Mouse (Mus musculus) heart, embryonic 10.5 days (tissue): ENCODE data around the gene Faf1. TPM values are rescaled to one million over a fixed set of nuclear protein-coding genes. Genes with fewer than 3 reads are reported as not detected.
A peak's percentile ranks its signal among the peaks of the same experiment; 100 is the strongest.
"Not testable (repeated sequence)": the region's sequence is repeated elsewhere in the genome, so short reads cannot be mapped to it uniquely, and the experiment has no call there.

ENCODE experiments used
- DNase-seq: peaks from one replicate; pipeline ENCODE4 v3.0.0-alpha.2; 2017; ENCODE audit warnings: low spot score
- H3K27ac ChIP-seq: fragments of 300-500 bp; sonication (generic); 2 replicates; pipeline ENCODE4 v1.5.1; 2016; ENCODE audit warnings: mild to moderate bottlenecking
- H3K27me3 ChIP-seq: fragments of 300-500 bp; sonication (generic); 2 replicates; pipeline ENCODE4 v1.6.1; 2016; ENCODE audit warnings: mild to moderate bottlenecking; ENCODE audit not compliant: poor library complexity, insufficient read depth, severe bottlenecking
- H3K36me3 ChIP-seq: fragments of 300-500 bp; sonication (generic); 2 replicates; pipeline ENCODE4 v1.6.1; 2016; ENCODE audit warnings: mild to moderate bottlenecking, moderate library complexity
- H3K4me1 ChIP-seq: fragments of 300-500 bp; sonication (generic); 2 replicates; pipeline ENCODE4 v1.6.1; 2016; ENCODE audit warnings: mild to moderate bottlenecking
- H3K4me3 ChIP-seq: fragments of 300-500 bp; sonication (generic); 2 replicates; pipeline ENCODE4 v1.5.1; 2016; ENCODE audit warnings: mild to moderate bottlenecking, moderate library complexity
- H3K9me3 ChIP-seq: fragments of 300-500 bp; sonication (generic); 2 replicates; pipeline ENCODE4 v1.6.1; 2016; ENCODE audit warnings: mild to moderate bottlenecking, moderate library complexity
- WGBS: fragments of 180-500 bp; shearing (Covaris S2); methylation state at CpG from one replicate; pipeline ENCODE4 v1.1.7; 2016; 5-methylcytosine and 5-hydroxymethylcytosine counted together
- polyA plus RNA-seq: library from polyadenylated mRNA; unstranded; fragments of >200 nt; fragmentation: Nextera tagmentation; extraction: Ambion mirVana; gene quantifications from 2 replicates; pipeline ENCODE4 v1.2.1, GENCODE M21; 2016

Gene Faf1
- polyA plus RNA-seq, 1 experiment from 2014 or later, result 27.0 TPM

- no peaks in the 10 kb centered on the region for H3K36me3 ChIP-seq
- H3K9me3 ChIP-seq, result no peaks in the 10 kb centered on the region
- peaks cover 1% of the 10 kb centered on the region for H3K27me3 ChIP-seq
- 77% methylated on average over 2 of the region's 2 CpGs for WGBS
- H3K27ac ChIP-seq, result no peak overlapping the region
- H3K4me1 ChIP-seq, result peaks cover 13% of the 10 kb centered on the region; the same call in 1 of the 2 replicates
- H3K4me3 ChIP-seq, result no peak overlapping the region
- no peak for DNase-seq
These were observed 6.2 kb upstream of the Faf1 start for GRCm38 (mm10) chr4:109670213-109670612.

GRCm38 (mm10) chr4:109671941-109672340, 4.4 kb upstream of the Faf1 start:
- no peak for DNase-seq
- Histone ChIP-seq H3K4me3 (no peak overlapping the region), H3K27me3 (no peaks in the 10 kb centered on the region), H3K27ac (no peak overlapping the region), H3K4me1 (0 out of 2 replicates have a peak, but pooled peaks cover 2% of the 10 kb centered on the region), H3K36me3 (no peaks in the 10 kb centered on the region), H3K9me3 (no peaks in the 10 kb centered on the region)
- 72% methylated on average over 1 of the region's 1 CpGs for WGBS

DNA sequence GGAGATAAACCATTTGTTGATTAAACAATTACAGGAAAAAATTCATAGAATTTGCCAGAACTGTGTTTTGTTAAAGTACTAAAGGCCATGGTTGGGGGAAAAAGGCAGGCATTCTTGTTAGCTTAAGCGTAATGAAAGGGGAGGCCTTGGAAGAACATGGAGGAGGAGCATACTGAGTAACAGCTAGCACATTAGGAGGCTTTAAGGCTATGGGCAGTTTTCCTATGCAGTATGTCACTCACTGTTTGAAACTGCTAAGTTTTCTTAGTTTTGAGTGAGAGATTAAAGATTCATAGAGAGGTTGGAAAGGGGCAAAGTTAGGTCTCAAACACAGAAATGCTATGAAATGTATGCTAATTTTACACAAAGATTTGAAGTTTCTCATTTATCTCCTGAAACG, 2.3 kb upstream of the Faf1 start:
- no peaks in the 10 kb centered on the region for H3K27me3 ChIP-seq
- no peak for DNase-seq
- H3K4me1 ChIP-seq, result 0 out of 2 replicates have a peak, but pooled peaks cover 7% of the 10 kb centered on the region
- H3K36me3 ChIP-seq, result no peaks in the 10 kb centered on the region
- no peak overlapping the region for H3K4me3 ChIP-seq
- H3K27ac ChIP-seq, result no peak overlapping the region
- H3K9me3 ChIP-seq, result no peaks in the 10 kb centered on the region
- 82% methylated on average over 2 of the region's 2 CpGs for WGBS

GRCm38 (mm10) chr4:109677221-109677620, 833 bp downstream of the Faf1 start:
- no peak for DNase-seq

GRCm38 (mm10) chr4:109683561-109683960, 7.2 kb downstream of the Faf1 start:
- H3K4me3 ChIP-seq, result no peak overlapping the region
- WGBS, result 70% methylated on average over 2 of the region's 2 CpGs
- H3K9me3 ChIP-seq, result no peaks in the 10 kb centered on the region
- H3K27ac ChIP-seq, result no peak overlapping the region
- no peak for DNase-seq
- peaks cover 5% of the 10 kb centered on the region; the same call in 1 of the 2 replicates for H3K36me3 ChIP-seq
- H3K4me1 ChIP-seq, result no peaks in the 10 kb centered on the region
- H3K27me3 ChIP-seq, result no peaks in the 10 kb centered on the region

More at GRCm38 (mm10) chr4:109677221-109677620, 833 bp downstream of the Faf1 start:
- WGBS, result 2% methylated on average over 3 of the region's 3 CpGs
- Histone ChIP-seq H3K4me1 (0 out of 2 replicates have a peak, but pooled peaks cover 7% of the 10 kb centered on the region), H3K4me3 (peak overlapping the region; percentile 94), H3K9me3 (no peaks in the 10 kb centered on the region), H3K27me3 (no peaks in the 10 kb centered on the region), H3K27ac (peak overlapping the region; percentile 97), H3K36me3 (no peaks in the 10 kb centered on the region)

- Histone ChIP-seq H3K27ac (no peak overlapping the region), H3K4me1 (no peaks in the 10 kb centered on the region), H3K4me3 (no peak overlapping the region), H3K9me3 (peaks cover 4% of the 10 kb centered on the region; the same call in 1 of the 2 replicates), H3K27me3 (no peaks in the 10 kb centered on the region), H3K36me3 (peaks cover 12% of the 10 kb centered on the region; the same call in 1 of the 2 replicates)
- no peak for DNase-seq
These were observed 16.3 kb downstream of the Faf1 start for GRCm38 (mm10) chr4:109692674-109693073.

- H3K27ac ChIP-seq, H3K27me3 ChIP-seq, DNase-seq, H3K9me3 ChIP-seq, H3K4me1 ChIP-seq, H3K4me3 ChIP-seq, H3K36me3 ChIP-seq: not testable (repeated sequence)
- 89% methylated on average over 3 of the region's 3 CpGs for WGBS
These were observed 24.3 kb downstream of the Faf1 start for GRCm38 (mm10) chr4:109700727-109701126.

GRCm38 (mm10) chr4:109703568-109703967, 27.2 kb downstream of the Faf1 start:
- H3K27ac ChIP-seq, result no peak overlapping the region
- H3K27me3 ChIP-seq, result no peaks in the 10 kb centered on the region
- no peak overlapping the region for H3K4me3 ChIP-seq
- H3K9me3 ChIP-seq, result no peaks in the 10 kb centered on the region
- DNase-seq, result no peak
- H3K4me1 ChIP-seq, result peaks cover 12% of the 10 kb centered on the region
- H3K36me3 ChIP-seq, result no peaks in the 10 kb centered on the region

DNA sequence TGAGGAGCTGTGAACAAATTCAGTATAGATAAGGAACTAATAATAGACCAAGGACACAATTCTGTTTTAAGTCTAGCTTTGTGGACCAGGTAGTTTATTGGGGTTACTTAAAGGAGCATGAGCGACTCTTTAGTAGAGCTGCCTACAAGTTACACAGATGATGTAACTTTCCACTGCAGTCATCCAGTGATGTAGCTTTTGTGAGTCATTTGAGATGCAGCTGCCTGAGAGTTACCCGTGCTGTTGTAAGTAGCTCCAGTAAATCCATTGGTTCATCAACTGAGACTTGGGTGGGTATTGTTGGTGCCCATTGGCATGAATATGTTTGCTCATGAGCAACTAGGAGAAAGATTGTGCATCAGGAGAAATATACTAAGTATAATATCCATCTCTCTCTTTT, 29.0 kb downstream of the Faf1 start:
- 89% methylated on average over 2 of the region's 2 CpGs for WGBS

DNA sequence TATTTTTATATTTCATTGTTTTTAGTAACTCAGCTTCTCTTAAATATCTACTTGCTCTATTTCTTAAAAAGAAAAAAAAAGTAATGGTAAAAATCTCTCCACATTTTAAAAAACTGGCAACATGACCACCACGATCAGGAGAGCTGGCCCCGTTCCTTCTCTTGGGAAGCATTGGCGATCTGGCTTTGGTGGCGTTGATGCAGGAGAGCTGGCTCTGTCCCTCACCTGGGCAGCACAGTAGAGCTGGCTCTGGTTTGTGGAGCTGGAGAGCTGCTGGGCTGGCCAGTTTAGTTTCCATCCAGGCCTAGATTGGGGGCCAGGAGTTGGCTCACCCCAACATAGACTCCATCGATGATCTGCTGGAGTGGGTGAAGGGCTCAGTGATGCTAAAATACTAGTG, 42.9 kb downstream of the Faf1 start:
- no peaks in the 10 kb centered on the region for H3K36me3 ChIP-seq
- 92% methylated on average over 5 of the region's 5 CpGs for WGBS

More for the DNA sequence above, 29.0 kb downstream of the Faf1 start:
- Histone ChIP-seq H3K4me1 (peaks cover 12% of the 10 kb centered on the region), H3K27ac (no peak overlapping the region), H3K4me3 (no peak overlapping the region), H3K9me3 (no peaks in the 10 kb centered on the region), H3K27me3 (no peaks in the 10 kb centered on the region), H3K36me3 (no peaks in the 10 kb centered on the region)
- DNase-seq, result no peak

GRCm38 (mm10) chr4:109729281-109729680, 52.9 kb downstream of the Faf1 start:
- Histone ChIP-seq H3K36me3 (no peaks in the 10 kb centered on the region), H3K4me3 (no peak overlapping the region), H3K9me3 (no peaks in the 10 kb centered on the region), H3K27me3 (no peaks in the 10 kb centered on the region), H3K27ac (no peak overlapping the region), H3K4me1 (no peaks in the 10 kb centered on the region)
- 13% methylated on average over 2 of the region's 2 CpGs for WGBS
- no peak for DNase-seq

More for the DNA sequence above, 42.9 kb downstream of the Faf1 start:
- Histone ChIP-seq H3K27ac (no peak overlapping the region), H3K4me3 (no peak overlapping the region), H3K9me3 (no peaks in the 10 kb centered on the region), H3K4me1 (no peaks in the 10 kb centered on the region), H3K27me3 (no peaks in the 10 kb centered on the region)
- DNase-seq, result no peak

GRCm38 (mm10) chr4:109735754-109736153, 59.4 kb downstream of the Faf1 start:
- H3K4me1 ChIP-seq, result peaks cover 7% of the 10 kb centered on the region
- WGBS, result 8% methylated on average over 1 of the region's 1 CpGs
- H3K27me3 ChIP-seq, result no peaks in the 10 kb centered on the region
- H3K4me3 ChIP-seq, result no peak overlapping the region
- H3K27ac ChIP-seq, result no peak overlapping the region
- no peak for DNase-seq
- H3K9me3 ChIP-seq, result no peaks in the 10 kb centered on the region
- H3K36me3 ChIP-seq, result no peaks in the 10 kb centered on the region

- WGBS, result 77% methylated on average over 2 of the region's 2 CpGs
- H3K9me3 ChIP-seq, result no peaks in the 10 kb centered on the region
- no peaks in the 10 kb centered on the region for H3K4me1 ChIP-seq
- H3K4me3 ChIP-seq, result no peak overlapping the region
- H3K36me3 ChIP-seq, result no peaks in the 10 kb centered on the region
- no peak overlapping the region for H3K27ac ChIP-seq
- H3K27me3 ChIP-seq, result no peaks in the 10 kb centered on the region
- DNase-seq, result no peak
These were observed 67.6 kb downstream of the Faf1 start for GRCm38 (mm10) chr4:109743984-109744383.

- no peaks in the 10 kb centered on the region for H3K9me3 ChIP-seq
These were observed 82.6 kb downstream of the Faf1 start for GRCm38 (mm10) chr4:109759031-109759430.

More at GRCm38 (mm10) chr4:109759031-109759430, 82.6 kb downstream of the Faf1 start:
- 31% methylated on average over 2 of the region's 2 CpGs for WGBS
- H3K4me3 ChIP-seq, result no peak overlapping the region
- H3K4me1 ChIP-seq, result no peaks in the 10 kb centered on the region
- H3K36me3 ChIP-seq, result no peaks in the 10 kb centered on the region
- no peak overlapping the region for H3K27ac ChIP-seq
- no peak for DNase-seq
- H3K27me3 ChIP-seq, result no peaks in the 10 kb centered on the region
